Mouse (Mus musculus) heart, embryonic 12.5 days (tissue): ENCODE measurements around the gene Ehmt1. TPM values are rescaled to one million over a fixed set of nuclear protein-coding genes. Genes with fewer than 3 reads are reported as not detected.
A peak's percentile ranks its signal among the peaks of the same experiment; 100 is the strongest.

ENCODE experiments used
- ATAC-seq: fragments of 200-750 bp; cut with Nextera tagmentation; 2 replicates; pipeline ENCODE4 v1.8.0; 2017; ENCODE audit warnings: moderate TSS enrichment, moderate library complexity; ENCODE audit not compliant: insufficient number of reproducible peaks, low FRiP score
- H3K27ac ChIP-seq: fragments of 300-500 bp; sonication (generic); 2 replicates; pipeline ENCODE4 v1.5.1; 2016; ENCODE audit warnings: mild to moderate bottlenecking, moderate library complexity; ENCODE audit not compliant: poor library complexity, severe bottlenecking
- H3K27me3 ChIP-seq: fragments of 300-500 bp; sonication (generic); replicated peaks from 2 replicates; pipeline ENCODE4 v1.6.1; 2016; ENCODE audit warnings: mild to moderate bottlenecking, moderate library complexity
- H3K36me3 ChIP-seq: fragments of 300-500 bp; sonication (generic); 2 replicates; pipeline ENCODE4 v1.6.1; 2016; ENCODE audit warnings: mild to moderate bottlenecking, moderate library complexity
- H3K4me1 ChIP-seq: fragments of 300-500 bp; sonication (generic); replicated peaks from 2 replicates; pipeline ENCODE4 v1.6.1; 2016; ENCODE audit warnings: mild to moderate bottlenecking
- H3K4me2 ChIP-seq: fragments of 300-500 bp; sonication (generic); 2 replicates; pipeline ENCODE4 v1.6.1; 2016; ENCODE audit warnings: mild to moderate bottlenecking, moderate library complexity
- H3K4me3 ChIP-seq: fragments of 300-500 bp; sonication (generic); 2 replicates; pipeline ENCODE4 v1.5.1; 2016; ENCODE audit warnings: mild to moderate bottlenecking
- H3K9ac ChIP-seq: fragments of 300-500 bp; sonication (generic); 2 replicates; pipeline ENCODE4 v1.6.1; 2016; ENCODE audit warnings: mild to moderate bottlenecking, moderate library complexity
- H3K9me3 ChIP-seq: fragments of 300-500 bp; sonication (generic); replicated peaks from 2 replicates; pipeline ENCODE4 v1.6.1; 2016; ENCODE audit warnings: mild to moderate bottlenecking, moderate library complexity
- WGBS: fragments of 180-500 bp; shearing (Covaris S2); methylation state at CpG from one replicate; pipeline ENCODE4 v1.1.7; 2016; 5-methylcytosine and 5-hydroxymethylcytosine counted together
- polyA plus RNA-seq: library from polyadenylated mRNA; unstranded; fragments of >200 nt; fragmentation: Nextera tagmentation; extraction: Ambion mirVana; gene quantifications from 2 replicates; pipeline ENCODE4 v1.2.1, GENCODE M21; 2016

The Ehmt1 gene
- polyA plus RNA-seq, 1 experiment from 2014 or later: 62.0 TPM

- 89% methylated on average over 4 of the region's 4 CpGs for WGBS
- no peak for ATAC-seq
- no peak overlapping the region for H3K4me3 ChIP-seq
- no peaks in the 10 kb centered on the region for H3K9me3 ChIP-seq
- no peak overlapping the region for H3K9ac ChIP-seq
- no peak overlapping the region for H3K27ac ChIP-seq
- H3K27me3 ChIP-seq: no peaks in the 10 kb centered on the region
- peaks cover 13% of the 10 kb centered on the region for H3K4me1 ChIP-seq
- no peak overlapping the region for H3K4me2 ChIP-seq
- peaks cover 8% of the 10 kb centered on the region; the same call in 1 of the 2 replicates for H3K36me3 ChIP-seq
Observed at GRCm38 (mm10) chr2:24910481-24910880, 8.9 kb downstream of the Ehmt1 start.

- H3K9ac ChIP-seq: no peak overlapping the region
- peak overlapping the region; percentile 36 for H3K27ac ChIP-seq
- H3K36me3 ChIP-seq: 0 out of 2 replicates have a peak, but pooled peaks cover 3% of the 10 kb centered on the region
- no peak for ATAC-seq
- no peak overlapping the region for H3K4me2 ChIP-seq
- WGBS: 24% methylated on average over 2 of the region's 2 CpGs
- peaks cover 34% of the 10 kb centered on the region for H3K4me1 ChIP-seq
- H3K27me3 ChIP-seq: no peaks in the 10 kb centered on the region
- no peaks in the 10 kb centered on the region for H3K9me3 ChIP-seq
- no peak overlapping the region for H3K4me3 ChIP-seq
Observed at GRCm38 (mm10) chr2:24905653-24906155, 13.7 kb downstream of the Ehmt1 start.

- ATAC-seq: no peak
- Histone ChIP-seq H3K36me3 (no peaks in the 10 kb centered on the region), H3K27ac (peak overlapping the region; percentile 36), H3K4me2 (no peak overlapping the region), H3K9ac (no peak overlapping the region), H3K9me3 (no peaks in the 10 kb centered on the region), H3K27me3 (no peaks in the 10 kb centered on the region), H3K4me3 (no peak overlapping the region), H3K4me1 (peaks cover 35% of the 10 kb centered on the region)
- 75% methylated on average over 11 of the region's 11 CpGs for WGBS
Observed at GRCm38 (mm10) chr2:24904823-24905652, 14.4 kb downstream of the Ehmt1 start.

- no peaks in the 10 kb centered on the region for H3K9me3 ChIP-seq
- 88% methylated on average over 6 of the region's 6 CpGs for WGBS
- no peak for ATAC-seq
- H3K4me2 ChIP-seq: no peak overlapping the region
- H3K9ac ChIP-seq: no peak overlapping the region
- H3K27me3 ChIP-seq: no peaks in the 10 kb centered on the region
- H3K4me3 ChIP-seq: no peak overlapping the region
- H3K36me3 ChIP-seq: no peaks in the 10 kb centered on the region
- no peak overlapping the region for H3K27ac ChIP-seq
- peaks cover 35% of the 10 kb centered on the region for H3K4me1 ChIP-seq
Observed at GRCm38 (mm10) chr2:24902999-24903398, 16.4 kb downstream of the Ehmt1 start.

- no peak overlapping the region for H3K4me2 ChIP-seq
- no peak overlapping the region for H3K9ac ChIP-seq
- no peak overlapping the region for H3K27ac ChIP-seq
- no peaks in the 10 kb centered on the region for H3K27me3 ChIP-seq
- 59% methylated on average over 5 of the region's 5 CpGs for WGBS
- ATAC-seq: no peak
- no peaks in the 10 kb centered on the region for H3K9me3 ChIP-seq
- no peak overlapping the region for H3K4me3 ChIP-seq
- H3K36me3 ChIP-seq: no peaks in the 10 kb centered on the region
- peaks cover 31% of the 10 kb centered on the region for H3K4me1 ChIP-seq
Observed at GRCm38 (mm10) chr2:24901055-24901454, 18.4 kb downstream of the Ehmt1 start.

- Histone ChIP-seq H3K4me2 (no peak overlapping the region), H3K4me1 (peaks cover 23% of the 10 kb centered on the region), H3K4me3 (no peak overlapping the region), H3K36me3 (no peaks in the 10 kb centered on the region), H3K9ac (no peak overlapping the region), H3K9me3 (no peaks in the 10 kb centered on the region), H3K27ac (no peak overlapping the region), H3K27me3 (no peaks in the 10 kb centered on the region)
- 95% methylated on average over 2 of the region's 2 CpGs for whole genome bisulfite sequencing
- ATAC-seq: no peak
Observed at GRCm38 (mm10) chr2:24899292-24899691, 20.1 kb downstream of the Ehmt1 start.

- Histone ChIP-seq H3K4me2 (no peak overlapping the region), H3K9me3 (no peaks in the 10 kb centered on the region), H3K4me1 (peaks cover 23% of the 10 kb centered on the region), H3K9ac (no peak overlapping the region), H3K27me3 (no peaks in the 10 kb centered on the region), H3K27ac (no peak overlapping the region), H3K36me3 (no peaks in the 10 kb centered on the region), H3K4me3 (no peak overlapping the region)
- 83% methylated on average over 4 of the region's 4 CpGs for WGBS
- ATAC-seq: no peak
Observed at GRCm38 (mm10) chr2:24896761-24897160, 22.7 kb downstream of the Ehmt1 start.

- peaks cover 31% of the 10 kb centered on the region for H3K4me1 ChIP-seq
- no peaks in the 10 kb centered on the region for H3K36me3 ChIP-seq
- H3K9ac ChIP-seq: no peak overlapping the region
- no peaks in the 10 kb centered on the region for H3K9me3 ChIP-seq
- no peak overlapping the region for H3K4me2 ChIP-seq
- no peak for ATAC-seq
- H3K4me3 ChIP-seq: no peak overlapping the region
- no peaks in the 10 kb centered on the region for H3K27me3 ChIP-seq
- H3K27ac ChIP-seq: no peak overlapping the region
- WGBS: 78% methylated on average over 1 of the region's 1 CpGs
Observed at GRCm38 (mm10) chr2:24894211-24894610, 25.2 kb downstream of the Ehmt1 start.

GRCm38 (mm10) chr2:24892318-24892717 lies 27.1 kb downstream of the Ehmt1 start:
- 85% methylated on average over 5 of the region's 5 CpGs for WGBS
- Histone ChIP-seq H3K4me3 (no peak overlapping the region), H3K36me3 (no peaks in the 10 kb centered on the region), H3K9ac (no peak overlapping the region), H3K4me1 (peaks cover 29% of the 10 kb centered on the region), H3K27me3 (no peaks in the 10 kb centered on the region), H3K27ac (no peak overlapping the region), H3K9me3 (no peaks in the 10 kb centered on the region), H3K4me2 (no peak overlapping the region)
- ATAC-seq: no peak

- no peaks in the 10 kb centered on the region for H3K9me3 ChIP-seq
- H3K4me3 ChIP-seq: no peak overlapping the region
- no peak overlapping the region for H3K27ac ChIP-seq
- no peak overlapping the region for H3K9ac ChIP-seq
- H3K4me1 ChIP-seq: peaks cover 28% of the 10 kb centered on the region
- WGBS: 60% methylated on average over 6 of the region's 6 CpGs
- peaks cover 9% of the 10 kb centered on the region for H3K36me3 ChIP-seq
- no peaks in the 10 kb centered on the region for H3K27me3 ChIP-seq
- no peak for ATAC-seq
- H3K4me2 ChIP-seq: no peak overlapping the region
Observed at GRCm38 (mm10) chr2:24890541-24891447, 28.6 kb downstream of the Ehmt1 start.

GRCm38 (mm10) chr2:24888895-24889294 lies 30.5 kb downstream of the Ehmt1 start:
- Histone ChIP-seq H3K36me3 (peaks cover 20% of the 10 kb centered on the region), H3K27ac (no peak overlapping the region), H3K9ac (no peak overlapping the region), H3K4me2 (no peak overlapping the region), H3K4me3 (no peak overlapping the region), H3K27me3 (no peaks in the 10 kb centered on the region), H3K4me1 (peaks cover 26% of the 10 kb centered on the region), H3K9me3 (no peaks in the 10 kb centered on the region)
- ATAC-seq: no peak
- WGBS: 86% methylated on average over 5 of the region's 5 CpGs
